Mouse (Mus musculus): ENCODE measurements at regions not wholly inside any gene's neighbourhood (a gene's known extent, or its start where the extent isn't known, plus 50 kb on each side); places are given as distances from the start of the nearest gene placed in this dataset.
A peak's percentile ranks its signal among the peaks of the same experiment; 100 is the strongest.

DNA sequence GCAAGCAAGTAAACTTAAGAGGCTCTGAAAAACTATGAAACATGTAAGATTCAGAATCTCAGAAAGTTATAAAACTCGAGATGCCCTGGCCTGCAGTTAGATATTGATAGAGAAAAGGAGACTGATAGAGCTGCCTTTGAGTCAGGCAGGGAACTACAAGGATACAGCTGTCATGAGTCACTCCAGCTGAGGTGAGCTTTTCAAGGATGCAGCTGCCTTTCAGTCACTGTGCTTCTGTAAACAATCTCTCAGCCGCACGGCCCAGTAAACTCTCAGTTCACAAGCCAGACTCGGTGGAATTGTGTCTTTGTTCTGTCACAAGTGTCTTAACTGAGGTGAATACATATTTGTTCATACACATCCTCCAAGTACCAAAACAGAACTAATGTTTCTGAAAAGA is 334.9 kb upstream of the Rsrc1 start:
- DNase-seq (ENCODE audit: low spot score), result no peak

DNA sequence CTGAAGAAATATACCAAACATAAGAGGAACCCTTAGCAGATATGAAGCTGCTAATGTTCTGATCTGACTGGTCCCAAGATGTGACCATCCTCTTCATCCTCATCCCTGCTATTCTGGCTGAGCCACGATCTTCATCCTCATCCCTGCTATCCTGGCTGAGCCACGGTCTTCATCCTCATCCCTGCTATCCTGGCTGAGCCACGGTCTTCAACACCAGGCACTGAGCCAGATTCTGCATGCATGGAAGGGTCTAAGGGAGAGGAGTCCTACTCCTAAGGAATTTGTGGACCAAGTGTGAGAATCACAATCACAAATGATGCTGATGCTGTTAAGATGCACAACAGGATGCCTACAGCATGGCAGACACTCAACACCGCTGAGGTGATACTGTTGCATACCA is 331.9 kb upstream of the Rsrc1 start:
- DNase-seq (ENCODE audit: low spot score), result no peak

- peak; percentile 3 for DNase-seq (ENCODE audit: low spot score)
Measured at GRCm38 (mm10) chr3:66650076-66650748, 331.0 kb upstream of the Rsrc1 start.

GRCm38 (mm10) chr3:66650749-66651472 is 330.3 kb upstream of the Rsrc1 start:
- no peak for DNase-seq (ENCODE audit: low spot score)

GRCm38 (mm10) chr3:66652139-66652846 is 328.9 kb upstream of the Rsrc1 start:
- DNase-seq (ENCODE audit: low spot score), result no peak

DNA sequence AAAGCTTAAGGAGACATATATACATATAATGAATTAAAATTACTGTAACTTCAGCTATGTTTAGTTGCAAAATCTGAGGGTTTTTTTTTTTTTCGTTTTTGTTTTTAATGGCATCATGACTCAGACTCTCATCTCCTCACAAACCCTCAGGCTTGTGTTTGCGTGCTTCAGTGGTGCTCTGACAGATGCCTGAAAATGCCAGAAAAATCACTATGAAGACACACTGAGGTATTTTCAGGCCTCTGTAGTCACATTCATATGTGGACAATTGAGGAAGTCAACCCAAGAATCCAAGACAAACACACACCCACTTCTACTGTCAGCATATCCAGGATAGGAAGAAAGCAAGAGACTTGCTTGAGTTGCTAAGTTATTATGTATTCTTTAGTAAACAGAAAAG is 327.2 kb upstream of the Rsrc1 start:
- no peak for DNase-seq (ENCODE audit: low spot score)

GRCm38 (mm10) chr3:66654860-66655259 is 326.3 kb upstream of the Rsrc1 start:
- DNase-seq (ENCODE audit: low spot score), result no peak

DNA sequence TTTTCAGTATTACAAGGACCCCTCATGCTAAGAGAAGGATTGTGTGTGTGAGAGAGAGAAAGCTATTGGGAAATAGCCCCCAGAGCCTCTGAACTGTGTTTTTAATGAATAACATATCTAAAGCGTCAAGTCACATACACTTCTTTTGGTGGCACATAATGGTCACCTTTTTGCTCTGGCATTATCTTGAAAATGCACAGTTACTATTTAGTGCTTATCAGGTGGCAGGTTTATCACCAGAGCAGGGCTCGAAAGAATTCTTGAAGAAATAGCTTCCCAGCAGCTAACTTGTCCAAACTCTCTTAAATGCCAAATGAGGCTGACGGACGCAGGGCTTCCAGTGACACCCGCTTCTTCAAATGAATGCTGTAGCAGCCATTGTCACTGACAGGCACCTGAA is 324.7 kb upstream of the Rsrc1 start:
- DNase-seq (ENCODE audit: low spot score), result no peak

GRCm38 (mm10) chr3:66660555-66660954 is 320.6 kb upstream of the Rsrc1 start:
- no peak for DNase-seq (ENCODE audit: low spot score)

- DNase-seq (ENCODE audit: low spot score), result no peak
Measured at GRCm38 (mm10) chr3:66661826-66662618, 319.2 kb upstream of the Rsrc1 start.

- DNase-seq (ENCODE audit: low spot score), result no peak
Measured at GRCm38 (mm10) chr3:66683589-66684286, 297.5 kb upstream of the Rsrc1 start.

- no peak for DNase-seq (ENCODE audit: low spot score)
Measured at GRCm38 (mm10) chr3:66684287-66684903, 296.8 kb upstream of the Rsrc1 start.

- DNase-seq (ENCODE audit: low spot score), result no peak
Measured at GRCm38 (mm10) chr3:66685136-66685535, 296.1 kb upstream of the Rsrc1 start.

DNA sequence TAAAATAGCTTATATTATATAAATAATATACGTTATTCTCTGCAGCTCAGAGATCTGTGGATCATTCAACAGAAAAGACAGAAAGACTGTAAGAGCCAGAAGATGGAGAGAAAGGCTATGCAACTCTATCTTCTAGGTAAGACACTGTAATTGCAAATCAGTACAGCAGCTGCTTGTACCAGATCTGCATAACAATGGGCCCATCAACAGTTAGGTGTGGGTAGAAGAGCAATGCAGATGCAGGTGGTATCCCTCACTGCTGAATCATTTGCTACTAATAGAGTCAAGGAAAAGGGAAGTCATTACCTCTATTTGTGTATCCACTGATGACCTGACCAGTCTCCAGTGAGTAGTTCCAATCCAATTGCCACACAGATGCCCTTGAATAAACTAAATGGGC is 294.1 kb upstream of the Rsrc1 start:
- DNase-seq (ENCODE audit: low spot score), result no peak

- DNase-seq (ENCODE audit: low spot score), result no peak
Measured at GRCm38 (mm10) chr3:66690906-66691522, 290.2 kb upstream of the Rsrc1 start.

GRCm38 (mm10) chr3:66695125-66695524 is 286.1 kb upstream of the Rsrc1 start:
- no peak for DNase-seq (ENCODE audit: low spot score)

- no peak for DNase-seq (ENCODE audit: low spot score)
Measured at GRCm38 (mm10) chr3:66695661-66696253, 285.4 kb upstream of the Rsrc1 start.

DNA sequence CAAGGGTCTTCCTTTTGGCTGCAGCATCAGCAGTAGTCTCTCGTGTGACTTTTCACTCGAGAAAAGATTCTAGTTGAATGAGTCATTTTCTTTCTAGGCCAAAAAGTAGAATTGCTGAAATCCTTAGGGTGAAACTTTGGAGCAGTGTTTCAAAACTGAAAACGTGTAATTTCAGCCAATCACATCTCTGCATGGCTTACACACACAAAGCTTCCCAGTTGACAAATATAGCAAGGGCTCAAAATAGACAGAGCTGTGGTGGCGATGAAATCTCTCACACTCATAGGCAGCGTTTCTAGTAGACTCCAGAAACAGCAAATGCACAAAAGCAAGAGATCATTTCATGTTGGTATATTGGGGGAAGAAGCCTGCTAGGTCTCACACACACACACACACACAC is 283.1 kb upstream of the Rsrc1 start:
- no peak for DNase-seq (ENCODE audit: low spot score)

GRCm38 (mm10) chr3:66705766-66706165 is 275.4 kb upstream of the Rsrc1 start:
- DNase-seq (ENCODE audit: low spot score), result no peak

DNA sequence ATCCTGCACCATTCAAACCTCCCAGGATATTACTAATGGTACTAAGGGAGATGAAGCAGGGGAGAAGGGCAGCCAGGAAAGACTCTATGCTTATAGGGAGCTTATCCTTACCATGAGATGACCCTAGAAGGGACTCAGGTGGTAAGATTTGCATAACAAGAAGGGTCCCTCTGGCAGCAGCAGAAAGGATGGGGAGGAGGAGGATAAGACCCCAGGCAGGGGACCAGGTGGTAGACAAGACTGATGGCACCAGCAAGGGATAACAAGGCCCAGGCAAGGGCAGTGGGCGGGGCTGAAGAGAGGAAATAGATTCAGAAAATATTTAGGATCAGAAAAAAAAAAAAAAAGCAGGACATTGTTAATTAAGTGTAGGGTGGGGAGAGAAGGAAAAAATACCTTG is 245.7 kb upstream of the Rsrc1 start:
- no peak for DNase-seq (ENCODE audit: low spot score)
